In the genomic region with DNA sequence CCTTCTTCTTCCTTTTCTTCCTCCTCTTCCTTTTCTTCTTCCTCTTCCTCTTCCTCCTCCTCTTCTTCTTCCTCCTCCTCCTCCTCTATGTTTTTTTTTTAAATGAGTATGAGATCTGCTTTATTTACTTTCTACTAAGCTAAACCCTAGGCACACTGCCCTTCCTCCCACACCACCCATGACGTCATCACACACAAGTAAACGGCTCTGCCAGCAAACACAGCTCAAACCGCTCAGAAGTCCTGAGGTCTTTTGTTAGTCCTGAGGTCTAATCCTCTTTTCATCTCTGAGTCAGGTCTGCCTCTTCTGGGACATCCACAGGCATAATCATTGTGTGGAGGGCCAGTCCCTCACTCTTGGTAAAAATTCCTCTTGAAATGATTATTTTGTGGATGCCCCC, we compare ENCODE assay signal across 21 mouse cellular contexts.
"Had no signal": no experiment of that assay in that cellular context is flagged by ENCODE, and none has a peak within 500 bp of the region (broad histone marks: within the 10 kb centered on the region; RNA-seq: fewer than 3 reads in every experiment).

No protein-coding gene starts in this region.

- H3K9ac ChIP-seq: liver, embryonic 13.5 days; liver, embryonic 15.5 days; liver, postnatal 0 days; lung, embryonic 15.5 days; midbrain, embryonic 12.5 days; midbrain, embryonic 15.5 days; neural tube, embryonic 13.5 days had no signal

- H3K9me3 ChIP-seq: liver, embryonic 13.5 days; liver, embryonic 15.5 days; lung, embryonic 15.5 days; midbrain, embryonic 12.5 days; midbrain, embryonic 15.5 days; neural tube, embryonic 13.5 days had no signal

- H3K4me3 ChIP-seq: liver, embryonic 13.5 days; liver, embryonic 15.5 days; lung, embryonic 15.5 days; megakaryocyte, embryonic 14.5 days; midbrain, embryonic 12.5 days; midbrain, embryonic 15.5 days; neural tube, embryonic 13.5 days had no signal

- H3K27me3 ChIP-seq: liver, embryonic 13.5 days; liver, embryonic 15.5 days; lung, embryonic 15.5 days; megakaryocyte, embryonic 14.5 days; midbrain, embryonic 15.5 days had no signal

- H3K4me1 ChIP-seq: liver, embryonic 13.5 days; liver, embryonic 15.5 days; lung, embryonic 15.5 days; megakaryocyte, embryonic 14.5 days had no signal

- ATAC-seq: liver, postnatal 0 days; lung, postnatal 0 days; midbrain, embryonic 15.5 days had no signal

- H3K36me3 ChIP-seq: liver, embryonic 13.5 days; liver, embryonic 15.5 days; lung, embryonic 15.5 days; midbrain, embryonic 12.5 days; midbrain, embryonic 15.5 days; neural tube, embryonic 13.5 days had no signal

- DNase-seq: liver, embryonic 13.5 days; liver, postnatal 0 days; lung, adult 2 months; lung, postnatal 14 days; lung, postnatal 36 days; retina, postnatal 1 day; right cerebral cortex, adult 18-20 months; right cerebral cortex, postnatal 25 days; right cerebral cortex, postnatal 4 days; spleen, adult 18-20 months; thymus, adult 18-20 months; thymus, postnatal 14 days; thymus, postnatal 36 days had no signal

- H3K4me2 ChIP-seq: liver, embryonic 13.5 days; liver, embryonic 15.5 days; lung, embryonic 15.5 days; midbrain, embryonic 12.5 days; midbrain, embryonic 15.5 days; neural tube, embryonic 13.5 days had no signal

- H3K27ac ChIP-seq: liver, embryonic 13.5 days; liver, embryonic 15.5 days; lung, embryonic 15.5 days; macrophage; midbrain, embryonic 12.5 days; midbrain, embryonic 15.5 days; neural tube, embryonic 13.5 days had no signal
